Mouse (Mus musculus) hindbrain, embryonic 16.5 days (tissue): ENCODE data around the gene Cygb. TPM values are rescaled to one million over a fixed set of nuclear protein-coding genes. Genes with fewer than 3 reads are reported as not detected.

ENCODE experiments used
- ATAC-seq: fragments of 200-750 bp; cut with Nextera tagmentation; 2 replicates; pipeline ENCODE4 v1.8.0; 2017; ENCODE audit warnings: moderate TSS enrichment, moderate library complexity
- H3K27ac ChIP-seq: fragments of 300-500 bp; sonication (generic); 2 replicates; pipeline ENCODE4 v1.5.1; 2014; ENCODE audit warnings: low read depth, mild to moderate bottlenecking, control low read depth, low read length, moderate library complexity
- H3K27me3 ChIP-seq: fragments of 300-500 bp; sonication (generic); replicated peaks from 2 replicates; pipeline ENCODE4 v1.6.1; 2014; ENCODE audit warnings: low read length; ENCODE audit not compliant: control insufficient read depth, insufficient read depth
- H3K36me3 ChIP-seq: fragments of 300-500 bp; sonication (generic); 2 replicates; pipeline ENCODE4 v1.6.1; 2014; ENCODE audit warnings: mild to moderate bottlenecking, low read length, moderate library complexity, mixed read lengths; ENCODE audit not compliant: control insufficient read depth, insufficient read depth
- H3K4me1 ChIP-seq: fragments of 300-500 bp; sonication (generic); 2 replicates; pipeline ENCODE4 v1.6.1; 2014; ENCODE audit warnings: low read depth, low read length; ENCODE audit not compliant: control insufficient read depth, insufficient read depth
- H3K4me2 ChIP-seq: fragments of 300-500 bp; sonication (generic); 2 replicates; pipeline ENCODE4 v1.6.1; 2014; ENCODE audit warnings: mild to moderate bottlenecking, low read length, control low read depth, moderate library complexity
- H3K4me3 ChIP-seq: fragments of 300-500 bp; sonication (generic); 2 replicates; pipeline ENCODE4 v1.5.1; 2014; ENCODE audit warnings: mild to moderate bottlenecking, low read length, control low read depth, moderate library complexity
- H3K9ac ChIP-seq: fragments of 300-500 bp; sonication (generic); 2 replicates; pipeline ENCODE4 v1.6.1; 2014; ENCODE audit warnings: low read depth, mild to moderate bottlenecking, control low read depth, low read length, moderate library complexity
- H3K9me3 ChIP-seq: fragments of 300-500 bp; sonication (generic); 2 replicates; pipeline ENCODE4 v1.6.1; 2014; ENCODE audit warnings: mild to moderate bottlenecking, low read length, moderate library complexity; ENCODE audit not compliant: control insufficient read depth
- WGBS: fragments of 180-500 bp; shearing (Covaris S2); extraction: QIAGEN DNeasy Blood & Tissue Kit; methylation state at CpG from one replicate; pipeline ENCODE4 v1.1.7; 2014; 5-methylcytosine and 5-hydroxymethylcytosine counted together
- polyA plus RNA-seq: library from polyadenylated mRNA; unstranded; fragments of >200 nt; fragmentation: Nextera tagmentation; extraction: Ambion mirVana; gene quantifications from 2 replicates; pipeline ENCODE4 v1.2.1, GENCODE M21; 2015

The Cygb gene
- polyA plus RNA-seq, 1 experiment from 2014 or later: 37.4 TPM

- Histone ChIP-seq H3K27ac (peak overlapping the region; percentile 88), H3K9ac (peak overlapping the region; percentile 52), H3K4me2 (peak overlapping the region; percentile 40), H3K4me1 (peaks cover 53% of the 10 kb centered on the region), H3K4me3 (no peak overlapping the region), H3K36me3 (no peaks in the 10 kb centered on the region), H3K9me3 (no peaks in the 10 kb centered on the region), H3K27me3 (no peaks in the 10 kb centered on the region)
- peak; percentile 79 for ATAC-seq
- WGBS: 5% methylated on average over 13 of the region's 13 CpGs
Measured at GRCm38 (mm10) chr11:116661291-116661947, 7.3 kb upstream of the Cygb start.

DNA sequence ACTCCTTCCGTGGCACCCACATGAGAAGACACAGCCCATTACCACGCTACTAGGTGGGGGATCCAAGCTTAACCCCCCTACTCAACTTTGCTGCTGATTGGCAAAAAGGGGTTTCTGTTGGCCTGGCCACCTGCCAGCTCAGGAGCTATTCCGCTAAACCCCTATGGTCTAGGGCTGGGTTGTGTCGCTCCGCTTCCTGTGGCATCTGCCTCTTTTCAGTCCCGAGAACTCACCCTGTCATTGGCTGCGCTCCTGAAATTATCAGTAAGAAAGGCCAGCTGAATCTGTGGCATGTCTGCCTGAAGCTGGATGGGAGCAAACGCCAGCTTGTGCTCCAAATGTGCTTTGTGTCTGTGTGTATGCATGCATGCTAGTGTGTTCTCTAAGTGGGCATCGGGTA lies 6.1 kb upstream of the Cygb start:
- no peak overlapping the region for H3K9ac ChIP-seq
- H3K9me3 ChIP-seq: no peaks in the 10 kb centered on the region
- H3K4me3 ChIP-seq: no peak overlapping the region
- no peaks in the 10 kb centered on the region for H3K27me3 ChIP-seq
- 41% methylated on average over 9 of the region's 9 CpGs for WGBS
- H3K27ac ChIP-seq: peak overlapping the region; percentile 88; the same call in 1 of the 2 replicates
- H3K4me1 ChIP-seq: peaks cover 53% of the 10 kb centered on the region
- H3K36me3 ChIP-seq: no peaks in the 10 kb centered on the region
- H3K4me2 ChIP-seq: no peak overlapping the region
- ATAC-seq: no peak

GRCm38 (mm10) chr11:116659027-116659621 lies 5.0 kb upstream of the Cygb start:
- no peaks in the 10 kb centered on the region for H3K27me3 ChIP-seq
- H3K9me3 ChIP-seq: no peaks in the 10 kb centered on the region
- peaks cover 54% of the 10 kb centered on the region for H3K4me1 ChIP-seq
- no peak overlapping the region for H3K9ac ChIP-seq
- WGBS: 79% methylated on average over 15 of the region's 15 CpGs
- ATAC-seq: no peak
- H3K36me3 ChIP-seq: no peaks in the 10 kb centered on the region
- no peak overlapping the region for H3K27ac ChIP-seq
- H3K4me3 ChIP-seq: no peak overlapping the region
- H3K4me2 ChIP-seq: no peak overlapping the region

GRCm38 (mm10) chr11:116658238-116658637 lies 4.1 kb upstream of the Cygb start:
- no peak overlapping the region for H3K4me3 ChIP-seq
- H3K9ac ChIP-seq: no peak overlapping the region
- no peak for ATAC-seq
- no peaks in the 10 kb centered on the region for H3K27me3 ChIP-seq
- no peak overlapping the region for H3K27ac ChIP-seq
- peak overlapping the region; percentile 64 for H3K4me2 ChIP-seq
- H3K36me3 ChIP-seq: no peaks in the 10 kb centered on the region
- H3K4me1 ChIP-seq: peaks cover 48% of the 10 kb centered on the region
- WGBS: 56% methylated on average over 10 of the region's 10 CpGs
- H3K9me3 ChIP-seq: no peaks in the 10 kb centered on the region

DNA sequence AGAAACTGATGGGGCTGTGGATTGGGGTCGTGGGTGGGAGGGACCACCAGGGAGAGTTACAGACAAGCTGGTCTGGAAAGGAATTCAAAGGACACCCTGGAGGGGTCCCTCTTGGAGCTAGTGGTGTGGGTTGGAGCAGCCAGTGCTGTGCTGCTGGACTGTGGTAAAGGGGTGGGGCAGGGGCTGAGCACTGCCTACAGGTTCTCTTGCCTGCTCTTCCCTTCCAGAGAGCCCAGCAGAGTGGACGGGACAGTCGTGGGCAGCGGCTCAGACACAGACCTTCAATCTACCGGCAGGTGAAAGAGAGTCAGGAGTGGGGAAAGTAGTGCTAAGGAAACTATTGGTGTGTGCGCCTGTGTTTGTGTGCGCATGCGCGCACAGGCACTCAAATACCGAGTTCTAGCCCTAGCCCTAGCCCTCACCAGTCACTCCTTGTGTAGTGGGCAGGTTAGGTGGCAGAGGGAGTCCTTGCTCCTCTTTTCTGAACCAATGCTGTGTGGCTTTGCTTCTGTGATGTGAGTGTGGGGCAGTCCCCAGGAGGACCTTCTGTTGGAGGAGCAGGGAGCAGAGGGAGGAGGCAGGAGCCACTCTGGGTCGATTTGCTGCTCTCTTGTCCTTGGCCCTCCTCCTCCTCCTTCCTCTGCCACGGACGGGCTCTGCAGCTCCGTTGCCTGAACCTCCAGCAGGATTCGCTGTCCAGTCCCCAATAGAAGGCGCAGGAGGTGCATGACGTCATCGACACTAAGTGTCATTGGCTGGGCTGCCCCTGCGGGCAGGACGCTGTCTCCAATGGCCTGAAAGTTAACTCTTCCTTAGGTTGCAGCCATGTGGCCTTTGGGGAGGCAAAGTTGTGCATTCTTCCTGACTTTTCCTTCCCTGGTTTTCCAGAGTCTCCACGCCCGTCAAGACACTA lies 3.5 kb upstream of the Cygb start:
- Histone ChIP-seq H3K9ac (peak overlapping the region; percentile 54; the same call in 1 of the 2 replicates), H3K4me3 (peak overlapping the region; percentile 36)
- 13% methylated on average over 22 of the region's 22 CpGs for WGBS

DNA sequence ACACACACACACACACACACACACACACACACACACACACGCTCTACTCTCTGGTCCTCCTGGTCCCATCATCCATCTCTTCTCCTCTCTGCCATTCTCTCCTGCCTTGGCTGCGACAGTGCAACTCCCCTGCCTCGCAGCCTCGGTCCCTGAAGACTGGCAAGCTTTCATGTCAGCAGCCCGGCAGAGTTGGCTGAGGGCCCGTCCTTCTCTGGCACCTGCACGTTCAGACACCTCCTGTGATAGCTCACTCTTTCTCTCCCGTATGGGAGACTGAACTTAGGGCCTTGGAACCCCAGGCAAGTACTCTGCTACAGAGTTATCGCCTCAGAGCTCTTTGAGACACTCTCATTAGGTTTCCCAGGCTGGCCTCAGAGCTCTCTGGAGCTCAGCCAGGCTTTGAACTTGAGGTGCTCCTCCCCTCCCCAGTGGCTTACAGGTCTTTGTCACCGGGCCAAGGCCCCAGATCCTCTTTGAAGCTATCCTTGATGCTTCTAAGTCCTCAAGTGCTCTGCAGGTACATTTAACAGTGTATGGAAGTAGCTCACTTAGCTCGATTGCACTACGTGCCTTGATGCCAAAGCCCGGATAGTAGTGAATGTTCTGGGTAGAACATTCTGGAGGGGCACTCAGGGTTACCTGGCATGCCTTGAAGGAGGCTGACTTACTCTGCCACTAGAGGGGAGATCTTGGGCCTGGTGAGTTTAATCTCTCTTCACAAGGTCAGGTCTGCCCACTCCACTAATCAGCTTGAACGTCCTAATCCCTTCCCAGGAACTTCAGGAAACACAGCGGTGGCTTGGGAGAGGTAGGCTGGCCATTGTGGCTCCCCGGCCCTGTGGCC lies 2.5 kb upstream of the Cygb start:
- Histone ChIP-seq H3K36me3 (no peaks in the 10 kb centered on the region), H3K9me3 (no peaks in the 10 kb centered on the region), H3K4me2 (no peak overlapping the region), H3K4me1 (peaks cover 44% of the 10 kb centered on the region), H3K27me3 (peaks cover 2% of the 10 kb centered on the region; the same call in 1 of the 2 replicates), H3K4me3 (no peak overlapping the region), H3K27ac (no peak overlapping the region), H3K9ac (no peak overlapping the region)
- WGBS: 67% methylated on average over 16 of the region's 16 CpGs
- ATAC-seq: no peak

More for the DNA sequence above, 3.5 kb upstream of the Cygb start:
- Histone ChIP-seq H3K9me3 (no peaks in the 10 kb centered on the region), H3K27me3 (no peaks in the 10 kb centered on the region; the same call in 1 of the 2 replicates), H3K27ac (peak overlapping the region; percentile 86), H3K4me2 (peak overlapping the region; percentile 64), H3K36me3 (no peaks in the 10 kb centered on the region), H3K4me1 (peaks cover 48% of the 10 kb centered on the region)
- ATAC-seq: peak; percentile 77

- peak overlapping the region; percentile 68 for H3K4me3 ChIP-seq
- peak overlapping the region; percentile 89 for H3K4me2 ChIP-seq
- no peaks in the 10 kb centered on the region for H3K9me3 ChIP-seq
- ATAC-seq: 0 out of 2 replicates have a peak, but pooled peaks have one; percentile 37
- peak overlapping the region; percentile 95 for H3K9ac ChIP-seq
- H3K4me1 ChIP-seq: peaks cover 27% of the 10 kb centered on the region
- under 1% methylated on average over 45 of the region's 47 CpGs for whole genome bisulfite sequencing
- no peaks in the 10 kb centered on the region for H3K36me3 ChIP-seq
- H3K27ac ChIP-seq: peak overlapping the region; percentile 57
- peaks cover 2% of the 10 kb centered on the region; the same call in 1 of the 2 replicates for H3K27me3 ChIP-seq
Measured at GRCm38 (mm10) chr11:116653709-116654221, 348 bp downstream of the Cygb start.

DNA sequence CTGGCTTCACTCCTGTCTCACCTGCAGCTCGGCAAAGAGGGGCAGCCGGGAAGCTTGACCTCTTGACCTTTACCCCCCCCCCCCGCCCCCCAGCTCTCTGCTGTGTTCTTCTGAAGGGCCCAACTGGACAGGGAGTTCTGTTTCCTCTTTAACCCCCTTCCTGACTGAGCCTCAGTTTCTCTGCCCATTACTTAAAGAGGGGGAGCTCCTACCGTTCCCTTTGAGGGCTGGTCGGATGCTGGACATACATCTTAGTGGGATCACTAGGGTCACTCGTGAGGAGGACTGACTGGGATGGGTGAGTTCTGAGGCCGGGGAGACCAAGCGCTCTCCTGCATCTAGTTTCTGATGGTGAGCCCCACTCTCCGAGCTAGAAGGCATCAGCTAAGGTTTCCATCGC lies 879 bp downstream of the Cygb start, which contains the start of gene Prcd:
Gene Prcd (plus strand): TSS at position 301 of the 400 bp plus-strand sequence.
- H3K27ac ChIP-seq: peak within 1 kb of the TSS; percentile 57
- peak within 1 kb of the TSS; percentile 95 for H3K9ac ChIP-seq
- peak within 1 kb of the TSS; percentile 68 for H3K4me3 ChIP-seq
- WGBS: 2% methylated on average over 9 of the region's 10 CpGs
- peaks cover 2% of the 10 kb centered on the region; the same call in 1 of the 2 replicates for H3K27me3 ChIP-seq
- no peaks in the 10 kb centered on the region for H3K36me3 ChIP-seq
- no peak for ATAC-seq
- no peaks in the 10 kb centered on the region for H3K9me3 ChIP-seq
- H3K4me1 ChIP-seq: peaks cover 25% of the 10 kb centered on the region
- H3K4me2 ChIP-seq: peak within 1 kb of the TSS; percentile 89
